Mouse (Mus musculus) embryonic facial prominence, embryonic 12.5 days (tissue): ENCODE data around the gene Piwil4. TPM values are rescaled to one million over a fixed set of nuclear protein-coding genes. Genes with fewer than 3 reads are reported as not detected.
"Not testable (repeated sequence)": the region's sequence is repeated elsewhere in the genome, so short reads cannot be mapped to it uniquely, and the experiment has no call there.

Experiments
- ATAC-seq: fragments of 200-750 bp; cut with Nextera tagmentation; 2 replicates; pipeline ENCODE4 v1.8.0; 2017; ENCODE audit not compliant: insufficient number of reproducible peaks, insufficient read depth, low FRiP score, low TSS enrichment
- H3K27ac ChIP-seq: fragments of 300-500 bp; sonication (generic); 2 replicates; pipeline ENCODE4 v1.5.1; 2016; ENCODE audit warnings: mild to moderate bottlenecking
- H3K27me3 ChIP-seq: fragments of 300-500 bp; sonication (generic); 2 replicates; pipeline ENCODE4 v1.6.1; 2016; ENCODE audit warnings: mild to moderate bottlenecking, moderate library complexity
- H3K36me3 ChIP-seq: fragments of 300-500 bp; sonication (generic); 2 replicates; pipeline ENCODE4 v1.6.1; 2016; ENCODE audit warnings: mild to moderate bottlenecking
- H3K4me1 ChIP-seq: fragments of 300-500 bp; sonication (generic); 2 replicates; pipeline ENCODE4 v1.6.1; 2016
- H3K4me2 ChIP-seq: fragments of 300-500 bp; sonication (generic); replicated peaks from 2 replicates; pipeline ENCODE4 v1.6.1; 2016; ENCODE audit warnings: mild to moderate bottlenecking, moderate library complexity
- H3K4me3 ChIP-seq: fragments of 300-500 bp; sonication (generic); 2 replicates; pipeline ENCODE4 v1.5.1; 2016; ENCODE audit warnings: mild to moderate bottlenecking
- H3K9ac ChIP-seq: fragments of 300-500 bp; sonication (generic); 2 replicates; pipeline ENCODE4 v1.6.1; 2016; ENCODE audit warnings: mild to moderate bottlenecking, moderate library complexity
- H3K9me3 ChIP-seq: fragments of 300-500 bp; sonication (generic); 2 replicates; pipeline ENCODE4 v1.6.1; 2016; ENCODE audit warnings: mild to moderate bottlenecking, moderate library complexity
- WGBS: fragments of 180-500 bp; shearing (Covaris S2); methylation state at CpG from one replicate; pipeline ENCODE4 v1.1.7; 2016; 5-methylcytosine and 5-hydroxymethylcytosine counted together
- polyA plus RNA-seq: library from polyadenylated mRNA; unstranded; fragments of >200 nt; fragmentation: Nextera tagmentation; extraction: Ambion mirVana; gene quantifications from 2 replicates; pipeline ENCODE4 v1.2.1, GENCODE M21; 2016

Gene Piwil4
- polyA plus RNA-seq, 1 experiment from 2014 or later: 0.08 TPM

- no peak overlapping the region for H3K27ac ChIP-seq
Observed at GRCm38 (mm10) chr9:14689376-14690108, 51.0 kb downstream of the Piwil4 start.

GRCm38 (mm10) chr9:14684363-14684762, 56.2 kb downstream of the Piwil4 start:
- Histone ChIP-seq H3K27me3 (no peaks in the 10 kb centered on the region), H3K36me3 (no peaks in the 10 kb centered on the region), H3K4me1 (peaks cover 9% of the 10 kb centered on the region; the same call in 1 of the 2 replicates), H3K9ac (no peak overlapping the region), H3K27ac (no peak overlapping the region), H3K9me3 (no peaks in the 10 kb centered on the region), H3K4me2 (no peak overlapping the region), H3K4me3 (no peak overlapping the region)
- ATAC-seq: no peak
- 60% methylated on average over 4 of the region's 4 CpGs for WGBS

More at GRCm38 (mm10) chr9:14689376-14690108, 51.0 kb downstream of the Piwil4 start:
- 71% methylated on average over 12 of the region's 12 CpGs for WGBS
- Histone ChIP-seq H3K4me2 (no peak overlapping the region), H3K9ac (no peak overlapping the region), H3K4me3 (no peak overlapping the region), H3K36me3 (no peaks in the 10 kb centered on the region), H3K9me3 (no peaks in the 10 kb centered on the region), H3K4me1 (no peaks in the 10 kb centered on the region), H3K27me3 (no peaks in the 10 kb centered on the region)
- no peak for ATAC-seq

DNA sequence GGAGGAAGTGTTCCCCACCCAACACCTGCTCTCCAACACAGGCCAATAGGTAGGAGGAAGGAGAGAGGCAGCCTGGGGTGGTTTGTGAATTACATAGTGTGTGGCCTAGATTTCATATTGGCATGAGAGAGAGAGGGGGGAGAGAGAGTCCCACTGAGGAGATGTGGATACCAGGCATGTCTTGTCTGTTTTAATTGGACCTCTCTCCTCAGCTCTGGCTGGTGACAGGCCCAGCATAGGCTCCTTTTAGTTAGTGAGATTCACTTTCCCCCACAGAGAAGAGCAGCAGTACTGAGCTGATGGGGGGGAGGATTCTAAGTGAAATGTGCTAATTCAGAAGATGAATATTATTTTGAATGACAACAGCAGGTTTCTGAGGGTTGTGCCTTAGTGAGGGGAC, 57.8 kb downstream of the Piwil4 start:
- H3K36me3 ChIP-seq: no peaks in the 10 kb centered on the region
- H3K27ac ChIP-seq: no peak overlapping the region
- H3K9ac ChIP-seq: no peak overlapping the region
- no peak overlapping the region for H3K4me3 ChIP-seq
- peaks cover 9% of the 10 kb centered on the region; the same call in 1 of the 2 replicates for H3K4me1 ChIP-seq
- no peaks in the 10 kb centered on the region for H3K27me3 ChIP-seq
- H3K4me2 ChIP-seq: no peak overlapping the region
- peaks cover 5% of the 10 kb centered on the region; the same call in 1 of the 2 replicates for H3K9me3 ChIP-seq
- ATAC-seq: no peak

- H3K4me2 ChIP-seq: no peak overlapping the region
- WGBS: 62% methylated on average over 2 of the region's 2 CpGs
- ATAC-seq: no peak
- H3K4me1 ChIP-seq: peaks cover 9% of the 10 kb centered on the region; the same call in 1 of the 2 replicates
- no peaks in the 10 kb centered on the region for H3K27me3 ChIP-seq
- no peak overlapping the region for H3K27ac ChIP-seq
- no peaks in the 10 kb centered on the region for H3K36me3 ChIP-seq
- peaks cover 5% of the 10 kb centered on the region; the same call in 1 of the 2 replicates for H3K9me3 ChIP-seq
- no peak overlapping the region for H3K9ac ChIP-seq
- no peak overlapping the region for H3K4me3 ChIP-seq
Observed at GRCm38 (mm10) chr9:14680584-14680983, 59.9 kb downstream of the Piwil4 start.

DNA sequence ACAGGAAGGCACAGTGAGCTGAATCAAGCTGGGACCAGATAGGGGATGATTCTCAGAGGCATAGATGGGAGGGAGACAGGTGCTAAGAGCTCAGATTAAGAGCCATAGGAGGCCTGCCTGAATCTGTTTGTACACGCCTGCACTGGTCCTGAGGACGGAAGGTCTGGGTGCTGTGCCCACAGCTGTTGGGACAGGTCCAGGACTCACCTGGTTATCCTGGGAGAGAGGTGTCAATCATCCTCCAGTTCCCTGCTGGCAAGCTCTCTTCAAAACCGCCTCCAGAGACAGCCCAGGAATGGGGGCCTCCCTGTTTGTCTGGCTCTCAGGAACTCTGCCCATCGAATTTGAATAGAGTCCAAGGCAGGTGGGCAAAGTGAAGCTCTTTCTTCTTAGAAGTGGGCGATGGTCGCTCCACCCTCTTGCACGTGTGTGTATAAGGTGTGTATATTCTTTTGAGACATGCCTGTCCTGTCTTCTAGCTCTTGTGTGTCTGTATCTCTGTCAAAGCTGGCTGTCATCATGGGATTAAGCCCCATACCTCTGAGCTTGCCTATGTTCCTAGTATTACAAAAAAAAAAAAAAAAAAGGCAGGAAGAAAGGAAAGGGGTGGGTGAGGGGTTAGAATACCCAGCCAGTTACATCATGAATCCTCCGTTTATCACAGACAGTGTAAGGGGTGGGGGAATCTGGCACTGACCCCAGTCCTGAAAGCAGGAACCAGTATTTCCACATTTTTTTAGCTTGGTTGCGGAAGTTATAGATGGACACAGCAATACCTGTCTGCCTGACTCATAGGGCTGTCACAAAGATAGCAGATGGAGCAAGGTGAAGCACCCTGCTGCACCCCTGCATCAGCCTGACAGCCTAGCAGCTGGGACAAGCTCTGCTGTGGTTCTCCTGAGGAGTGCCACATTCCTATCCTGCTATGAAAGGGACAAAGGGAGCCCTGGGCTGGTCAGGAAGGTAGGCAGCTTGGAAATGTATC, 64.5 kb downstream of the Piwil4 start:
- no peaks in the 10 kb centered on the region for H3K36me3 ChIP-seq
- WGBS: 57% methylated on average over 9 of the region's 9 CpGs
- peaks cover 5% of the 10 kb centered on the region; the same call in 1 of the 2 replicates for H3K9me3 ChIP-seq
- peak overlapping the region; percentile 37 for H3K27ac ChIP-seq
- no peak overlapping the region for H3K9ac ChIP-seq
- H3K4me2 ChIP-seq: no peak overlapping the region
- peak; percentile 69 for ATAC-seq
- no peaks in the 10 kb centered on the region for H3K27me3 ChIP-seq
- H3K4me1 ChIP-seq: peaks cover 9% of the 10 kb centered on the region
- H3K4me3 ChIP-seq: no peak overlapping the region

DNA sequence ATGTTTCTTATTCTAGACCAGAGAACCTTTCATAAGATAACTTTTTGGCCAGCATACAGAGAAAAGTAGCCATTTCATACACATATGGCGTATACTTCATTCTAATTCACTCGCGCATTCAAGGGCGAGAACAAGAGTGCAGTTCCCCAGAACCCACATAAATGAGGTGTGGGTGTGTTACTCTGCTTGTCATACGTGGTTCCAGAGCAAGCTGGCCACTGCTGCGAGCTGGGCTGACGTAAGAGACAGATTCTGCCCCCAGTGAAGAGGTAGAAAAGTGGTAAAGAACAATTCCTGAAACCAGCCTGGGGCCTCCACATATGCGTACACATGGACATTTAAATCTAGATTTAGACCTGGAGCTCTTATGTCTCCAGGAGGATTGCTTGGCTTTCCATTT, 66.0 kb downstream of the Piwil4 start:
- Histone ChIP-seq H3K4me3 (no peak overlapping the region), H3K36me3 (no peaks in the 10 kb centered on the region), H3K9ac (no peak overlapping the region), H3K9me3 (peaks cover 5% of the 10 kb centered on the region; the same call in 1 of the 2 replicates), H3K4me2 (no peak overlapping the region), H3K4me1 (peaks cover 9% of the 10 kb centered on the region), H3K27ac (no peak overlapping the region), H3K27me3 (no peaks in the 10 kb centered on the region)
- no peak for ATAC-seq
- WGBS: 93% methylated on average over 8 of the region's 8 CpGs

DNA sequence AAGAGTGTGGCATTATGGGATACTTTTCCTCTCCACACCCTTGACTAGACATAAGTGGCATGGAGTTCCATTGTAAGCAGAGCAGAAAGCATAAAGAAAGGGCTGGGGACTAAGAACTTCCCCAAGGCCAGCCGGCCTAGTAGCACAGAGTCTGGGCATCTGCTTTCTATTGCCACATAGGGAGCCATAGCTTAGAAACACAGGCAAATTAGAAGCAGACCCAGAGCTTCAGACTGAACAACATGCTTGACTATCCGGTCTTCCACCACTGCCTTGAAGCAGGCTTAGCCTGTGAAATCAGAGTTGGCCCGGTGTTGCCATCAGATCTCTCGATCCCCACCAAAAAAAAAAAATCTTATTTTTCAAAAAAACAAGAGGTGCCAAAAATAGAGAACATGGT, 67.4 kb downstream of the Piwil4 start:
- H3K27me3 ChIP-seq: no peaks in the 10 kb centered on the region
- no peak for ATAC-seq
- H3K27ac ChIP-seq: peak overlapping the region; percentile 81
- WGBS: 37% methylated on average over 4 of the region's 4 CpGs
- no peak overlapping the region for H3K9ac ChIP-seq
- peaks cover 9% of the 10 kb centered on the region for H3K4me1 ChIP-seq
- H3K36me3 ChIP-seq: no peaks in the 10 kb centered on the region
- H3K9me3 ChIP-seq: no peaks in the 10 kb centered on the region
- no peak overlapping the region for H3K4me2 ChIP-seq
- H3K4me3 ChIP-seq: no peak overlapping the region

- H3K4me3 ChIP-seq, H3K36me3 ChIP-seq, H3K9me3 ChIP-seq, H3K4me1 ChIP-seq, H3K9ac ChIP-seq, H3K27me3 ChIP-seq, ATAC-seq, H3K4me2 ChIP-seq, H3K27ac ChIP-seq: not testable (repeated sequence)
- 55% methylated on average over 5 of the region's 5 CpGs for WGBS
Observed at GRCm38 (mm10) chr9:14671965-14672364, 68.6 kb downstream of the Piwil4 start.

DNA sequence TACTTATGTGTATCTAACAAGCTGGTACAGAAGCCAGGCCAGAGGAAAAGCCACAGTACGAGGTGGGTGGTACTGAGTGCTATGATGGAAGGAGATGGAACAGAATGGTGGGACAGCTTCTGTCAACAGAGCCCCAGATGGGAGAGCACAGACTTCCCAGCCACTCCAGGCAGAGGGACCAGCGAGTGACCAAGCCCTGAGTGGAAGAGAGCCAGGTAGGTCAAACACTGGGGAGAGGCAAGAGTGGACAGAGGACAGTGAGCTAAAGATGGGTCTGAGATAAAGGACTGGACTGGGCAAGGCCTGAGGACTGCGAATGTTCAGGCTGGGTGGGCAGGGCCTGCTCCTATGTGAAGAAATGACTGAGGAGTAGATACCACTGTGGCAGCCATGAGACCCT, 72.2 kb downstream of the Piwil4 start:
- H3K27ac ChIP-seq: no peak overlapping the region
- 75% methylated on average over 3 of the region's 3 CpGs for WGBS
- no peak overlapping the region for H3K4me2 ChIP-seq
- peaks cover 5% of the 10 kb centered on the region; the same call in 1 of the 2 replicates for H3K4me1 ChIP-seq
- no peaks in the 10 kb centered on the region for H3K9me3 ChIP-seq
- no peak overlapping the region for H3K9ac ChIP-seq
- no peaks in the 10 kb centered on the region for H3K27me3 ChIP-seq
- ATAC-seq: no peak
- no peaks in the 10 kb centered on the region for H3K36me3 ChIP-seq
- H3K4me3 ChIP-seq: no peak overlapping the region

DNA sequence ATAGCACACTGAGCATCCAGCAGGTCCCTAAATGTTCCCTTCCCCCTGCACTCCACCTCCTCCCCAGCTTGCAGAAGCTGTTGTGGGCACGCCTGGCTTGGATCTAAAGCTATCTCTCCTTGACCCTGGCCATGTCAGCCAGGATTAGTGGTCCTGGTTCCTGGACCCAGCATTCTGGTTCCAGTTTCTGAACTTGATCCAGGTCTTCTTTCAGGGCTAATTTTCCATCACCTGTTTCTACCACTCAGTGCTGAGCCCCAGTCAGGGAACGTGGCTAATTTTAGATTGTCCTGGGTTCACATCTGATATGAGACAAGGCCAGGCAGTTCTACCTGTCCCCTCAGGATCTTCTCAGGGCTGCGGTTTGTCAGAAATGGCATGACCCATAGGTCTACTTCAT, 74.5 kb downstream of the Piwil4 start:
- Histone ChIP-seq H3K27me3 (no peaks in the 10 kb centered on the region), H3K36me3 (no peaks in the 10 kb centered on the region), H3K9me3 (no peaks in the 10 kb centered on the region), H3K9ac (no peak overlapping the region), H3K4me1 (no peaks in the 10 kb centered on the region), H3K27ac (no peak overlapping the region), H3K4me3 (no peak overlapping the region), H3K4me2 (no peak overlapping the region)
- 76% methylated on average over 3 of the region's 3 CpGs for WGBS
- no peak for ATAC-seq

- H3K9ac ChIP-seq: no peak overlapping the region
- ATAC-seq: no peak
- 92% methylated on average over 2 of the region's 2 CpGs for whole genome bisulfite sequencing
- no peaks in the 10 kb centered on the region for H3K36me3 ChIP-seq
- no peaks in the 10 kb centered on the region for H3K27me3 ChIP-seq
- H3K4me1 ChIP-seq: no peaks in the 10 kb centered on the region
- H3K9me3 ChIP-seq: no peaks in the 10 kb centered on the region
- H3K27ac ChIP-seq: peak overlapping the region; percentile 37; the same call in 1 of the 2 replicates
- no peak overlapping the region for H3K4me2 ChIP-seq
- H3K4me3 ChIP-seq: no peak overlapping the region
Observed at GRCm38 (mm10) chr9:14663591-14663990, 76.9 kb downstream of the Piwil4 start.
